Mouse (Mus musculus) right cerebral cortex, adult 2 months (tissue): ENCODE measurements at regions not wholly inside any gene's neighbourhood (a gene's known extent, or its start where the extent isn't known, plus 50 kb on each side); places are given as distances from the start of the nearest gene placed in this dataset.

Source experiments
- DNase-seq, 2 experiments: peaks; one replicate each; pipeline ENCODE4 v3.0.0; 2021 to 2022; ENCODE audit warnings: low spot score in 2 of 2

DNA sequence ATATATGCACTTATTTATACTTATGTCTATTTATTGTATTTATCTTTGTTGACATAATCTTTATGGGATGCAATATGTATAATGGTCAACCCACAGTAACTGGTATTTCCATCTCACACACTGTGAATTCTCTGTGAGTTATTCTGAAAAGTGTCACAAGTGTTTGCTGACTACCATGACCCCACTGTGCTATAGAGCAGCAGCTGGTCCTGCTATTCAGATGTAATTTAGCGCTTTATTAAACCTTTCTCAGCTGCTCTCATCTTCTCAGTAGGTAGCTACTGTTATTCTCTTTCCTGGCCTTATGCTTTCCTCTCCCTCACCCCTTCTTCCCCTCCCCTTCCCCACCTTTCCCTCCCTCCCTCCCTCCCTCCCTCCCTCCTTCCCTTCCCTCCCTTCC, 296.0 kb upstream of the Dusp10 start:
- DNase-seq: no peak

DNA sequence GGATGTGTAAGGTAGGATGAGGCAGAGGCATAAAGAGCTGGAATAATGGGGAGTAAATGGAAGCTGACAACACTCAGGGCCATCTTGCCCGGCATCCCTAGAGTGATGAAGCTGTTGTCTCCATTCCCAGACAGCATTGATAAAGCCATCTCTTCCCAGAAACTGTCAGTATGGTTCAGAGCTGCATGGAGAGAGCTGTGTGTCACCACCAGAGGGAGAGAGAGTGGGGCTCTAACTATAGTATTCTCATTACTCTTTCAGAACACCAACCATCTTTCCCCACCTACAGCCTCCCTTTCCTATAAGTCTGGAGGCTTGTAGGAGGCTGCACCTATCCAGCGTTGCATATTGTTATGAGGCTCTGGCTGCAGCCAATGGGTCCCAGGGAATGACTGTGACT, 264.0 kb upstream of the Dusp10 start:
- DNase-seq: peak in 1 of 2 experiments; percentile 4

DNA sequence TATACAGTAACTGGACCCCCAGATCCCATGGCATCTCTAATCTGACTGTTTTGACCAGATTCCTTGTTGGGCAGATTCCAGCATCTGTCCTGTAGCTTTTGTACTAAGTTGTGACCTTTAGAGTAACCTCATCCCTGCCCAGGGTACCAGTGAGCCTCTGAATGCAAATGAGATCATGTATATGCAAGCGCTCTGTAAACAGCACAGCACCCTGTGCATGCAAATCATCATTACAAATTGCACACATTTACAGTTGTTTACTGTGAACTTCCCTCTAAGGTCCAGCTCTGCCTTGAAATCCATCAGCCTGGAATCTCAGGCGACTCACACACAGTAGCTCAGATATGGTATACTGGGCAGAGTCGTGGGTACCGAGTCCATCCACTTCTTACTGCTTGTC, 258.6 kb upstream of the Dusp10 start:
- DNase-seq: no peak

DNA sequence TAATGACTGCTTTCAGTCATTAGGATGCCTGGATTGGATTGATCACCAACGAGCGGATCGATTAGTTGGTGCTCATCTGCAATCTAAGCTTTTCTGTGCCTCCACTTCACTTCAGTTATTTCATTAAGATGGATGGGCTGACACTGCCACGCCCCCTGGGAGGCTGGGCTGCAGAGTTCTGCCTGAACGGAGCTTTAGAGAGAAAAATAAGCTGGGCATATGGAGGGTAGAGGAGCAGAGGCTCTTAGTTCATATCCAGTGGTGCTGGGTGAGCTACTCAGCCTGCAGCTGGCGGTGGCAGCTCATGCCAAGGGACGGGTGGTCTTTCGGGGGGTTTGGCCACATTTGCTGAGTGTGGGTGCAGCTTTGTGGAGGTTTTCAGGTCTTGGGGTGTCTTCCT, 256.4 kb upstream of the Dusp10 start:
- DNase-seq: no peak

- no peak for DNase-seq
These were observed 249.0 kb upstream of the Dusp10 start for GRCm38 (mm10) chr1:183763864-183764726.

GRCm38 (mm10) chr1:183772844-183773243, 240.3 kb upstream of the Dusp10 start:
- DNase-seq: no peak

DNA sequence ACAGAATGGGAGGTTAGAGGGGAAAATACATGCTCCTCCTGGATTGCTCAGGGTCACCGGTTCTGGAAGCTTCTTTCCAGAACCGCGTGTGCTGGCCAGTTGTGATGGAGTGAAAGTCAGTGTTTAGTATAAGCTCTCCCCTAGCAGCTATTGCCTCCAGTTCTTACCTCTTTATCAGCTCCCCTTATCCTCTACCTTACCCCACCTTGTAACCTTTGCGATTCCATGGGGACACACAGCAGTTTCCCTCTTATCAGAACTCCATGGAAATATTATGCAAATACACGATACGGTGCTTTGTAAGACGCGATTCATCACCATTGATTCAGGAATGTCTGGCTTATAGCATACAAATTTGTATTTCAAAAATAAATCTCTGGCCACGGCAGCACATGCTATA, 232.9 kb upstream of the Dusp10 start:
- DNase-seq: no peak

- DNase-seq: no peak
These were observed 232.3 kb upstream of the Dusp10 start for GRCm38 (mm10) chr1:183780779-183781178.

DNA sequence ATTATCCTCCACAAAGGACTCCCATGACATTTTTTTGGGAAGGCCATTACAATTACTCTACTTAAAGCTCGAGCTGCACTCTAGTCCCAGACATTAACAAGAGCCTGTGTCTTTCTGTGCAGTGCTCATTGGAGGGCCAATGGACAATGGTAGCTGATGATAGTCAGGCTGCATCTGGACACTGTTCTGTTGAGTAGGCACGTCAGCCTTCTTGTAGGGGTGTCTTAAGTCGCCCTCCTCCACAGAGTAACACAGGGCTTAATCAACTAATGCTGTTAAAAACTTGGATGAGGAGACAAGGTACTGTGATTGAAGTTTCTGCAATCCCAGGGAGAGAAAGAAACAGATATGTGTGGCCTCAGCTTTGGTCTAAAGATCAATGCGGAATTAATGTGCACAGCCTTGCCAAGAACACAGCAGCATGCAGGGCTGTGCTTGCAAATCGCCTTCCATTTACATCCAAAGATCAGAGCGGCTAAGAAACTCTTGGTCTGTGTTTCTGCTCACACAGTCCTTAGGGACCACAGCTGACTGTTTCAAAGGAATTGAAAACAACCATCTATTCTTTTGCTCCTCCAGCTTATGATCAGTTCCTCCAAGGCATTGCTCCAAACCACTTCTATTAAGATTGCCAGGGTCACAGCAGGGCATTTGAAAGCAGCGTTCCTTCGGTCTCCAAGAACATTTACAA, 229.5 kb upstream of the Dusp10 start:
- no peak for DNase-seq

GRCm38 (mm10) chr1:183792230-183792813, 220.8 kb upstream of the Dusp10 start:
- no peak for DNase-seq

- no peak for DNase-seq
These were observed 219.8 kb upstream of the Dusp10 start for GRCm38 (mm10) chr1:183793324-183793723.

DNA sequence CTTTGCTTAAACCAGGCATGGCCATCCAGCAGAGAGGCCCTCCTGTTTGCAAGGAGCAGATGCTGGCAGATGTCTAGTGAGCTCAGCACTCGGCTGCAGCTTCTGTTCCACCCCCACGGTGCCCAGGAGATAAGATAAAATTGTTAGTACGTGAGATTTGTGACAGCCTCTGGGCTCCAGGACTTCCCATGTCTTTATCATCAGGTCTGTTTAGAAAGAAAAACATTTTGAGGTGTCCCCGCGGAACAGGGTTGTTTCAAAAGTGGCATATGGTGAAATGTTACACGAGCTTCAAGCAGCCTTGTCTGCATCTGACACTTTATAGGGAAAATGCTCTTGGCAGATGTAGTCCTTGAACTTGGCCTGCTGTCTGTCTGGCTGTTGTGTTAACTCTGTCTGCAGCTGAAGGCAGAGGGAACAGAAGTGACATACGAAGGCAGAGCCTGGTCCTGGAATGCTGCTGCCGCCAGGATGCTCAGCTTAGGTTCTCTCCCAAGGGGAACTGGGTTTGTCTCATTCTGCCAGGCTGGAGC, 219.1 kb upstream of the Dusp10 start:
- peak; percentile 6 to 8 for DNase-seq

GRCm38 (mm10) chr1:183802351-183802750, 210.8 kb upstream of the Dusp10 start:
- no peak for DNase-seq

- DNase-seq: no peak
These were observed 209.7 kb upstream of the Dusp10 start for GRCm38 (mm10) chr1:183803357-183803756.

GRCm38 (mm10) chr1:183803826-183804225, 209.3 kb upstream of the Dusp10 start:
- no peak for DNase-seq

GRCm38 (mm10) chr1:183804295-183804694, 208.8 kb upstream of the Dusp10 start:
- DNase-seq: no peak

GRCm38 (mm10) chr1:183806864-183807730, 206.0 kb upstream of the Dusp10 start:
- DNase-seq: no peak

GRCm38 (mm10) chr1:183808168-183808567, 204.9 kb upstream of the Dusp10 start:
- no peak for DNase-seq

GRCm38 (mm10) chr1:183820555-183820954, 192.5 kb upstream of the Dusp10 start:
- DNase-seq: peak; percentile 15 to 22

DNA sequence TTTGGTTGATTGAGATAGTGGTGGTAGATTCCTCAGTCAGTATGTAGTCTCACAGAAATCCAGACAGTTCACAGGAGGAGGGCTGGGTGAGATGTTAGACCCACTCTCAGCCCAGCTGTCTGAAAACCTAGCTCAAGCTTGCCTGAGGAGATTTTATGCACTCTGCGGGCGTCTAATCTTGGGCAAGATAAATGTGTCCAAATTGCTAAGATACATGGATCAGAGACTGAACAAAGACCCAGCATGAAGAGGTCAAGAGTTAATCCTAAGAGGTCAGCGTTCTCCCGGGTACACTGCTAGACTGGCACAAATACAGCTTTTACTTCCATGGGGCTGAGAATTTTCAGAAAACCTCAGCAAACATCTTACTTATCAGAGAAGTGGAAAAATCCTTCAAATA, 186.8 kb upstream of the Dusp10 start:
- no peak for DNase-seq

GRCm38 (mm10) chr1:183845135-183845534, 168.0 kb upstream of the Dusp10 start:
- no peak for DNase-seq
